Mouse (Mus musculus) heart, postnatal 0 days (tissue): ENCODE measurements around the gene Nup62.

ENCODE experiments used
- CTCF ChIP-seq: IDR thresholded peaks from 2 replicates; pipeline ENCODE4 v1.5.1; 2016; ENCODE audit warnings: antibody characterized with exemption, control low read depth, low read depth
- EP300 ChIP-seq: IDR thresholded peaks from 2 replicates; pipeline ENCODE4 v1.6.1; 2016; ENCODE audit warnings: antibody characterized with exemption, low read depth

- TF ChIP-seq EP300 (no peak), CTCF (peak; percentile 84)
Observed at GRCm38 (mm10) chr7:44860576-44861428, 44.9 kb downstream of the Nup62 start.
